Mouse (Mus musculus): ENCODE measurements around the gene Ube2t. TPM values are rescaled to one million over a fixed set of nuclear protein-coding genes. Genes with fewer than 3 reads are reported as not detected.

Ube2t gene
- total RNA-seq, 2 experiments from 2014 or later = 2.1 to 4.2 TPM

DNA sequence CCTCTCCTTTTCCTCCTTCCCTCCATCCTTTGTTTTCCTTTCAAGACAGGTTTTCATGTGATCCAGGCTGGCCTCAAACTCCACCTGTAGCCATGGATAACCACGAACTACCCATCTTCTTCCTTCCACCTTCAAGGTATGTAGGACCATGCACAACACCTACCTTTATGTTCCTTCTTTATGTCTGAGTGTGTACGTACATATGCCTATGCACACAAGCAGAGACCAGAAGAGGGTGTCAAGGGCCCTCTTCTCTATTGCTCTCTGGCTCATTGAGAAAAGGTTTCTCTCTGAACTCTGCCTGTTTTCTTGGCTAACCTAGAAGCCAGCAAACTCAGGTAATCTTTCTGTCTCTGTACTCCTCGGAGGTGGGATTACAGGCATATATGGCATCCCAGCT, 32.4 kb downstream of the Ube2t start:
- DNase-seq (ENCODE audit: low spot score in 2 of 2) = no peak

- DNase-seq (ENCODE audit: low spot score in 2 of 2) = no peak
Measured at GRCm38 (mm10) chr1:134995437-134995836, 33.1 kb downstream of the Ube2t start.

- no peak for DNase-seq (ENCODE audit: low spot score in 2 of 2)
Measured at GRCm38 (mm10) chr1:134995954-134996353, 33.6 kb downstream of the Ube2t start.

DNA sequence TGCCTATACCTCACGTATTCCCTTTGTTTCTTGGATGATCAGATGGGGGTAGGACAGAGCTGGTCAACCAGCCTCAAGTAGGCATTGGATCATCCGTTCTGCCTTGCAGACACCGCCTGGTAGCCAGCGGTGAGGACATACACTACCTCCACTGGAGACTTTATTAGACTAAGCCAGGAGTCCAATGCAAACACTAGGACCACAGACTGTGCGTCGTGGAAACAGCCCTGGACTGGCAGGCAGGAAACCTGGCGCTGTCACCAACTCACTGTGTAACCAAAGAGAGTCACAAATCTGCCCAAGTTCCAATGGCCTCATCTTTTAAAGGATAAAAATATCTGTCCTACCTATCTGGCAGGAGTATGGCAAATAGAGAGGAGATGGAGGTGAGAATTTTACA, 34.1 kb downstream of the Ube2t start:
- DNase-seq (ENCODE audit: low spot score in 2 of 2) = no peak

DNA sequence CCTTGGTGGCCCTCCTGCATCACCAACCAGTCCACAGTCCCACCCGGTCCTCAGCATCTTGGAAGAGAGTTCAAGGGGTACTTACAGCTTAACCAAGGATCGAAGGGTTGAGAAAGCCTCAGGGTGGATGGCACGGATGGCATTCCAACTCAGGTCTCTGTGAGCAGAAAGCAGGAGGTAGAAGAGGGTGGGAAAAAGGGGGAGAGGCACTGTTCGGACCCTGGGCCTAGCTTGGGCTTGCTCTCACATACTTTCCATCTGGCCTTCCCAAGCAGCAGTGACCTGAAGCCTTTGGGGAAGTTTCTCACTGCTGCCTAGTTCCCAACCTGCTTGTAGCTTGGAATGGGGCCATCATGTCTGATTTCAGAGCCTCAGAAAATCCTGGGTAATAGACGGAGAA, 35.2 kb downstream of the Ube2t start:
- DNase-seq (ENCODE audit: low spot score in 2 of 2) = no peak

GRCm38 (mm10) chr1:134998231-134998630, 35.9 kb downstream of the Ube2t start:
- peak in 1 of 2 experiments; percentile 44 for DNase-seq (ENCODE audit: low spot score in 2 of 2)

DNA sequence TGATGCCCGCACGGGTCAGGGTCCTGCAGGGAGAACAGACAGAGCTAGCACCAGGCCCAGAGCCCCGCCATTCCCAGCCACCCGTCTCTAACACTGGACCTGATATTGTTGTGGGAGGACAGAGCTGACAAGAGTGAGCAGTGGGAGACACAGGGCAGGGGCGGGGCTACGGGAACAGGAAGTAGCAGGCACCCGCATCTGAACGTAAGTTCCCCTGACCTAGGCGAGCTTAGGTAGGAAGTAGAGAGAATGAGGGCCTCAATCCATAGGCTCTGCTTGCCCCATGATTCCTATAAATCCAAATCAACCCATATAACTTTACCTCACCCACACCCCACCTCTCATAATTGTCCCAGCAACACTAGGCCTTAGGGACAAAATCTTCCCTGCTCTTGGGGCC, 38.2 kb downstream of the Ube2t start:
- DNase-seq (ENCODE audit: low spot score in 2 of 2) = no peak

DNA sequence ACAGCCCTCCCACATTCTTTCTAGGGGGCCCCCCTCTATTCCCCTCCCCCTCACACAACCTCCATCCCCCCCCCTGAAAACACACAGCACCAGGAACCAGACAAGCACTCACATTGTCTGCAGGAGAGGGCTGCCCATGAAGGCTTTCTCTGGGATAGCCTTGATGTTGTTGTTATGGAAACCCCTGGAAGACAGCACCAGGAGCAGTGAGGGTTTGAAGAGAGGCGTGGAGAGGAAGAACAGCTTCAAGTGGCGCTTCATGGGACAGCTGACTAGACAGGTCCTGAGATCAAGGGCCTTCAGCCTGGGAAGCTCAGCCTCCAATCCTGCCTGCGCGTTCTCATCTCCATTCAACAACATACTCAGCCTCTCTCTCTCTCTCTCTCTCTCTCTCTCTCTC, 41.0 kb downstream of the Ube2t start:
- no peak for DNase-seq (ENCODE audit: low spot score in 2 of 2)

DNA sequence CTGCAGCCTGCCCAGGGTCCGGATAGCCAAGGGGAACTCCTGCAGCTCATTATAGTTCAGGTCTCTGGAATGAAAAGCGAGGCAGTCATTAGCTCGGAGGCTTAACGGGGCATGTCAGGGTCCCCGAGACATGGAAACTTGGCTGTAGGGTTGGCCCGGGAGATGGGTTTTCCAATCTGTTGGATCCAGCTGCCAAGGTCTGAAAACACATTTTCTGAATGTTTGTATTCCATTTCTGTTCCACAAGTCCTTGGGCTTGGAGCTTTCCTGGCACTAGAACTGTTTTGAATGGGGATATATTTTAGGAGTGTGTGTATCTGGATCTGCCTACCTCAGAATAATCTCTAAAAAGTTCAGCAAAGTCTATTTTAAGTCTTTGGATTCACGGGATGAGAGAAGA, 43.3 kb downstream of the Ube2t start:
- DNase-seq (ENCODE audit: low spot score in 2 of 2) = no peak

DNA sequence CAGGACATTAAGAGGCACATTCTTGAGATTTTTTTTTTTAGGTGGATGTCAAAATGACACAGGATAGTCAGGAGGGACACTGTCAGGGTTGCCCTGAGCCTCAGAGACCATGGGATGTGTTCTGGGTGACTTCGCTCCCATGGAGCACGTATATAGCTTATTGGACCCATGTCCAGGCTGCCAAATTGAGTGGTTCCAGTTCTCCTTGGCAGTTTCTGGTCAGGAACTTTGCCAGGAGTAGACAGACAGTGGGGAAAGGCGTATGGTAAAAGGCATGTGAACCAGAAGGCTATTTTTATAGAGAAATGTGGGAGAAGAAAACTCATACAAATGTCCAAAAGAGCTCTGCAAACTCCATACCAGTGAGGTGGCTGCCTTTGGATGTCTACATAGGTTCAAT, 47.5 kb downstream of the Ube2t start:
- DNase-seq (ENCODE audit: low spot score in 2 of 2) = no peak

DNA sequence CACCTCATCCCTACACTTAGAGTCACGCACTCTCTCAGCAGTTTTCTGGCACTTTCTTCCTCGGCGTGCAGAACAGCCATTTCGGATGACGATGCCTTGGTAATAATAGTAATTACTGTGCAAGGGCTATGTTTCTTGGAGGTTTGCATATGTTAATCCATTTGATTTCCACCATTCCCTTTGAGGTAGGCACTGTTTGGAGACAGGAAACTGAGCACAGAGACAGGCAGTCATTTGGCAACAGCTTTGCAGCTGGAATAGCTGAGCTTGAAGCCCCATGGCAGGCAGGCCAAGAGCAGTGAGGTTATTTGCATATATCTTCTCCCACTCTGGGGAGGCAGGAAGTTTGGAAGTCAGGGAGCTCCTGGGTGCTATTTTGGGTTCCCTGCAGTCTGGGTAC, 49.5 kb downstream of the Ube2t start:
- DNase-seq (ENCODE audit: low spot score in 2 of 2) = no peak

- peak in 1 of 2 experiments; percentile 43 for DNase-seq (ENCODE audit: low spot score in 2 of 2)
Measured at GRCm38 (mm10) chr1:135012472-135012871, 50.1 kb downstream of the Ube2t start.

- DNase-seq (ENCODE audit: low spot score in 2 of 2) = no peak
Measured at GRCm38 (mm10) chr1:135014921-135015445, 52.6 kb downstream of the Ube2t start.

DNA sequence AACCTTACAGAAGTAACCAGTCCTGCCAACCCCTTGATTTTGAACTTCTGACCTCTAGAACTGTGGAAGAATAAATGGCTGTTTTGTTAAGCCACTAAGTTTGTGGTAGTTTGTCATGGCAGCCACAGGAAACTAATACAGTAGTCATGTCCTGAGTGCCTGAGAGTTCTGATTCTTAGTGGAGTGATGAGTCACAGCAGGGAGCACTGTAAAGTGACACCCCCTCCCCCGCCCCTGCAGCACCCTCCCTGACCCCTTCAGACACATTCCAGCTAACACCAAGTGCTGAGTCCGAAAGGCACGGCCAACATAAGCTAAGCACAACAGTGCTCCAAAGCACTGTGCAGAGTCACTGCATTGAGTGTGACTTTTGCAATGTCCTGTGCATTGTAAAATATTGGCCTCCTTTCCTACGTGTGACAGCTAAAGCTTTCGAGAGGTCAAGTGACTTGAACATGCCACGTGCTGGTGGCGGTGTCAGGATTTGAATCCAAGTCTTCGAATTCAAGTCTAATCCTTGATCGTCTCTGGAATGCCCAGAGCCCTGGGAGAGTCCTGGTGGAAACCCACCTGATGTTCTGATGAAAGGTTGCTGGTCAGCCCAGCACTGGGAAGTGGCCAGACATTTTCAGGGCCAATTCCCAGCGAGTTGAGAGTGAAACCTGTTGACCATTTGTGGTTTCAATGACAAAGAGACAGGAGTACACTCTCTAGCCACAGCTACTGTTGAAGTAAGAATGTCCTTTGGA, 54.7 kb downstream of the Ube2t start:
- no peak for DNase-seq (ENCODE audit: low spot score in 2 of 2)

DNA sequence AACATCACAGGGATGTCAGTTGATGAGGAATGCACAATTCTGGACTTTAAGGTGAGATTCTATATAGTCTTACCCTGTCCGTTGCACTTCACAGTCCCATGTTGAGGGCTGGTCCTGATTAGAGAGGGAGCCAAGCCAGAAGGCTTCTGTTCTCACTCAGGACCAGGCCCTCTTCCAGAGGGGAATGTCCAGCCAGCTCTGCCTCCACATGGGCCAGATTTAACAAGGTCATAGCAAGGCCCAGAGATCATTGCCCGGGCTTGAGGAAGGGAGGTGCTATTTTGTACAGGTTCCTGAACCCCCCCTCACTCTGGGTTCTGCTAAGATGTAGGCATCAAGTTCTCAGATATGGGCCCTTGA, 55.3 kb downstream of the Ube2t start:
- DNase-seq (ENCODE audit: low spot score in 2 of 2) = no peak

DNA sequence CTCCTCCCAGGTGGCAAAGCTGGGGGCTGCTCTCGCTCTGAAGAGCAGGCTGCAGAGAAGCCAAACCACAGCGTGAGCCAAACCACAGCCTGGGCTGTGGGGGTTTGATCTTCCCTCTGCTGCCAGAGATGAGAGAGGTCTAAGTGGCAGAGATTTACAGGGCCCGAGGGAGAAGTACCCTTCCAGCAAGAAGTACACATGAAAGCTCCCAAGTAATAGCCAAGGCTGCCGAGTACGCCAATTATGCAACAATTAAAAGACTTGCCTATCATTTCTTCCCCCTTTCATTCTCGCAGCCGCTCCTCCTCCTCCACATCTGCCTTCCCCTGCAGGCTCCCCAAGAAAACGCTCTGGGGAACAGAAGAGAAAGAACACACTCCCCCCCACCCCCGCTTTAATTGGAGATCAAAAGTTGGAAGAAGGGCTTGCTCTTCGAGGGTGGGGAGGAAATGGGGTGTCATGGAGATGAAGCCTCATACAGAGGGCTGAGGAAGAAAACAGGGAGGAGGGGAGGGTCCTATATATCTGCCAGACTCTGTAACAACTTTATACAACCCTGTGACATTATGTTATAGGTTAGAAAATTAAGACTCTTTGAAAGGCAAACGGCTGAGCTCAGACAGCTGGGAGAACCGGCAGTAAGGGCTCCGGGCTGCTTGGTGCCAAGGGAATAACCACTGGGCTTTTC, 56.9 kb downstream of the Ube2t start:
- no peak for DNase-seq (ENCODE audit: low spot score in 2 of 2)

- DNase-seq (ENCODE audit: low spot score in 2 of 2) = peak in 1 of 2 experiments; percentile 39
Measured at GRCm38 (mm10) chr1:135019775-135020167, 57.4 kb downstream of the Ube2t start.

- no peak for DNase-seq (ENCODE audit: low spot score in 2 of 2)
Measured at GRCm38 (mm10) chr1:135020281-135020940, 58.0 kb downstream of the Ube2t start.

DNA sequence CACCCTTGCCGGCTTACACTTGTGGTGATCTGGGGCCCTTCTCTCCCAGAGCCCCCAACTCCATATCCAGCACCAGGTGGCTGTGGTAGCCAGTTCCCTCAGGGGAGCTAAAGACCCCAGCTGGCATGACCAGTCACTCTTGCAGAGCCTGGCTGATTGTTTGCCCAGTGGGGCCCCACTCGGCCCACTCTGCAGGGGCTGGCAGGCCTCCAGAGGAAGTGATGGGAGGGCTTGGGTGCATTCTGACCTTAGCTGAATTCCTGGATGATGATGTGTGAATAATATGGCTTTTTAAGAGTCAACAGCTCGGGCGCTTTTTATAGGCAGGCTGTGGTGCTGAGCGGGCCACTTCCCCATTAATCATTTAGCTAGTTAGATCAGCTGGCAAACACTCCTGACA, 58.6 kb downstream of the Ube2t start:
- peak in 1 of 2 experiments; percentile 44 for DNase-seq (ENCODE audit: low spot score in 2 of 2)

GRCm38 (mm10) chr1:135021936-135022335, 59.6 kb downstream of the Ube2t start:
- no peak for DNase-seq (ENCODE audit: low spot score in 2 of 2)

- no peak for DNase-seq (ENCODE audit: low spot score in 2 of 2)
Measured at GRCm38 (mm10) chr1:135023583-135023982, 61.2 kb downstream of the Ube2t start.

Data from layer of hippocampus, postnatal 10 days (tissue).